Mouse (Mus musculus) cerebellum, postnatal 25 days (tissue): Measurements from ENCODE around the gene Fyb2.

Experiments used
- DNase-seq, 2 experiments: peaks; one replicate each; pipeline ENCODE4 v3.0.0; 2021; ENCODE audit warnings: mixed read lengths in 2 of 2

The Fyb2 gene

GRCm38 (mm10) chr4:104913291-104914129 is at the start of gene Fyb2:
Fyb2 (plus strand) TSS chr4:104913456.
- peak; percentile 58 to 59 for DNase-seq

- DNase-seq, result no peak
Measured at GRCm38 (mm10) chr4:104864397-104864796, 48.9 kb upstream of the Fyb2 start.

GRCm38 (mm10) chr4:104869581-104869980 is 43.7 kb upstream of the Fyb2 start:
- no peak for DNase-seq

GRCm38 (mm10) chr4:104870196-104870595 is 43.1 kb upstream of the Fyb2 start:
- no peak for DNase-seq

- DNase-seq, result no peak
Measured at GRCm38 (mm10) chr4:104875832-104876231, 37.4 kb upstream of the Fyb2 start.

GRCm38 (mm10) chr4:104876323-104876722 is 36.9 kb upstream of the Fyb2 start, which contains the start of gene C8a:
C8a (minus strand) TSS chr4:104876398.
- no peak for DNase-seq

GRCm38 (mm10) chr4:104887486-104887885 is 25.8 kb upstream of the Fyb2 start:
- no peak for DNase-seq

GRCm38 (mm10) chr4:104888499-104889262 is 24.6 kb upstream of the Fyb2 start:
- no peak for DNase-seq

GRCm38 (mm10) chr4:104891708-104892107 is 21.5 kb upstream of the Fyb2 start:
- peak; percentile 66 to 78 for DNase-seq

GRCm38 (mm10) chr4:104893588-104893987 is 19.7 kb upstream of the Fyb2 start:
- no peak for DNase-seq

- DNase-seq, result peak; percentile 66 to 78
Measured at GRCm38 (mm10) chr4:104894004-104894734, 19.1 kb upstream of the Fyb2 start.

GRCm38 (mm10) chr4:104902836-104903235 is 10.4 kb upstream of the Fyb2 start:
- DNase-seq, result peak; percentile 17 to 46

- DNase-seq, result no peak
Measured at GRCm38 (mm10) chr4:104905049-104905448, 8.2 kb upstream of the Fyb2 start.

GRCm38 (mm10) chr4:104911685-104912084 is 1.6 kb upstream of the Fyb2 start:
- peak; percentile 70 to 86 for DNase-seq

GRCm38 (mm10) chr4:104914711-104915247 is 1.5 kb downstream of the Fyb2 start:
- DNase-seq, result peak; percentile 14 to 25

- DNase-seq, result no peak
Measured at GRCm38 (mm10) chr4:104918017-104918416, 4.8 kb downstream of the Fyb2 start.

GRCm38 (mm10) chr4:104925383-104925782 is 12.1 kb downstream of the Fyb2 start:
- DNase-seq, result no peak

- DNase-seq, result no peak
Measured at GRCm38 (mm10) chr4:104929165-104929564, 15.9 kb downstream of the Fyb2 start.

GRCm38 (mm10) chr4:104933620-104934019 is 20.4 kb downstream of the Fyb2 start:
- DNase-seq, result no peak

GRCm38 (mm10) chr4:104934997-104935396 is 21.7 kb downstream of the Fyb2 start:
- DNase-seq, result no peak

GRCm38 (mm10) chr4:104935436-104935835 is 22.2 kb downstream of the Fyb2 start:
- no peak for DNase-seq

GRCm38 (mm10) chr4:104936011-104936410 is 22.8 kb downstream of the Fyb2 start:
- DNase-seq, result no peak

GRCm38 (mm10) chr4:104939535-104939934 is 26.3 kb downstream of the Fyb2 start:
- DNase-seq, result no peak
